Mouse (Mus musculus) layer of hippocampus, adult 6 months (tissue): Measurements from ENCODE around the gene Olfr1294. TPM values are rescaled to one million over a fixed set of nuclear protein-coding genes. Genes with fewer than 3 reads are reported as not detected.

Source experiments
- long read RNA-seq, 2 experiments: library from polyadenylated mRNA; unstranded; transcript quantifications; one replicate each; pipeline ENCODE4 v2.0.0; 2019 to 2020
- polyA plus RNA-seq: library from polyadenylated mRNA; unstranded; fragments of <200 nt; fragmentation: Nextera tagmentation; gene quantifications from 2 replicates; pipeline ENCODE4 v1.2.3, GENCODE M21; 2021

The Olfr1294 gene
- polyA plus RNA-seq: not detected in 2 replicates
- long read RNA-seq, experiment 1: 0 reads
- long read RNA-seq, experiment 2: 0 reads

GRCm38 (mm10) chr2:111540191-111540590, at the start of gene Olfr1294:
Gene Olfr1294, minus strand, starts transcription at chr2:111540291.

GRCm38 (mm10) chr2:111569581-111569980, 29.5 kb upstream of the Olfr1294 start, which contains the start of gene Olfr1295:
Gene Olfr1295, minus strand, starts transcription at chr2:111569681.

GRCm38 (mm10) chr2:111524903-111525302, 15.2 kb downstream of the Olfr1294 start, which contains the start of gene Olfr1293-ps:
Gene Olfr1293-ps, plus strand, starts transcription at chr2:111525203.

GRCm38 (mm10) chr2:111496880-111497279, 43.2 kb downstream of the Olfr1294 start, which contains the start of gene Olfr1291-ps1:
Gene Olfr1291-ps1, plus strand, starts transcription at chr2:111497180.

GRCm38 (mm10) chr2:111493729-111494128, 46.4 kb downstream of the Olfr1294 start, which contains the start of gene Olfr1290:
Gene Olfr1290, minus strand, starts transcription at chr2:111493829.

Other genes with a start within 250 kb of the Olfr1294 start
- not detected in 2 replicates for gene Olfr1279, start 239.7 kb downstream of the Olfr1294 start, polyA plus RNA-seq
- gene Olfr1280, start 226.3 kb downstream of the Olfr1294 start, polyA plus RNA-seq: not detected in 2 replicates
- not detected in 2 replicates for gene Olfr1281, start 213.8 kb downstream of the Olfr1294 start, polyA plus RNA-seq
- not detected in 2 replicates for gene Olfr1282, start 204.2 kb downstream of the Olfr1294 start, polyA plus RNA-seq
- not detected in 2 replicates for gene Olfr1283, start 173.5 kb downstream of the Olfr1294 start, polyA plus RNA-seq
- not detected in 2 replicates for gene Olfr1284, start 164.8 kb downstream of the Olfr1294 start, polyA plus RNA-seq
- not detected in 2 replicates for gene Olfr1286, start 117.2 kb downstream of the Olfr1294 start, polyA plus RNA-seq
- gene Olfr1287, start 91.1 kb downstream of the Olfr1294 start, polyA plus RNA-seq: not detected in 2 replicates
- not detected in 2 replicates for gene Olfr1288, start 66.2 kb downstream of the Olfr1294 start, polyA plus RNA-seq
- gene Olfr1289, start 59.5 kb downstream of the Olfr1294 start, polyA plus RNA-seq: not detected in 2 replicates
- gene Olfr1290, start 46.5 kb downstream of the Olfr1294 start, polyA plus RNA-seq: not detected in 2 replicates
- gene Olfr1291-ps1, start 43.1 kb downstream of the Olfr1294 start, polyA plus RNA-seq: not detected in 2 replicates
- gene Olfr1293-ps, start 15.1 kb downstream of the Olfr1294 start, polyA plus RNA-seq: not detected in 2 replicates
- gene Olfr1295, start 29.4 kb upstream of the Olfr1294 start, polyA plus RNA-seq: not detected in 2 replicates
- not detected in 2 replicates for gene Olfr1297, start 86.2 kb upstream of the Olfr1294 start, polyA plus RNA-seq
- gene Olfr1298, start 108.9 kb upstream of the Olfr1294 start, polyA plus RNA-seq: not detected in 2 replicates
- not detected in 2 replicates for gene Olfr1299, start 121.1 kb upstream of the Olfr1294 start, polyA plus RNA-seq
- not detected in 2 replicates for gene Olfr1301, start 210.7 kb upstream of the Olfr1294 start, polyA plus RNA-seq
- gene Olfr1302, start 237.1 kb upstream of the Olfr1294 start, polyA plus RNA-seq: not detected in 2 replicates